Mouse (Mus musculus) E14TG2a.4 (cell line): ENCODE results near the gene Hist1h1t.

Experiments used
- CTCF ChIP-seq: conservative IDR thresholded peaks from 2 replicates; pipeline ENCODE4 v1.5.1; 2014; ENCODE audit warnings: low read length
- NANOG ChIP-seq: IDR thresholded peaks from 2 replicates; pipeline ENCODE4 v1.6.1; 2014; ENCODE audit warnings: borderline replicate concordance, low read length, mixed read lengths
- POU5F1 ChIP-seq: IDR thresholded peaks from 2 replicates; pipeline ENCODE4 v1.6.1; 2014; ENCODE audit warnings: low read length, borderline replicate concordance

- TF ChIP-seq CTCF (no peak), POU5F1 (no peak), NANOG (no peak)
These were observed 21.6 kb downstream of the Hist1h1t start for GRCm38 (mm10) chr13:23717176-23717575.
